Mouse (Mus musculus): Measurements from ENCODE around the gene Vangl1.

DNA sequence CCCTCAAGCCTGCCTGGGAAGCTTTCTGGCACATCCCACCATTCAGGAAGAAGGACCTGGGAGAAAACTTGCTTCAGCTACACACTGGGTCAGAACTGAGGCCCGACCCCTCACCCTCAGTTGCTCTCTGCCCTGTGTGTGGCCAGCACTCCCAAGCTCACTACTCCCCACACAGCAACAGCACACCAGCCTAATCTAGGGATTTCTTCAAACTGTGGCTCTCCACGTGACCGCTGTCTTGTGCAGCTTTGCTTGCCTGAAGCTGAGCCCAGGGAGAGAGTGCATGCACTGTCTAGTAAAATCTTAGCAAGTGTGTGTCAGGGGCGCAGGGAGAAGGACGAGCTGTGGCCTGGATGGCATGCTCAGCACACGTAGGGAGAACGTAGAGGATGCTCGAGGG is 18.3 kb upstream of the Vangl1 start:
- TF ChIP-seq TAL1 (IDR thresholded peaks at IDR 0.05; ENCODE audit: low read length) (no peak), GATA1 (IDR thresholded peaks at IDR 0.05; ENCODE audit: low read length) (no peak)

Measured in erythroblast, embryonic 14.5 days (primary cell).